Mouse (Mus musculus): ENCODE data around the gene Abhd17a. TPM values are rescaled to one million over a fixed set of nuclear protein-coding genes. Genes with fewer than 3 reads are reported as not detected.

Gene Abhd17a
- polyA plus RNA-seq, 1 experiment from 2014 or later = 119 TPM

GRCm38 (mm10) chr10:80584642-80585552 is 5.2 kb downstream of the Abhd17a start:
- Histone ChIP-seq H3K4me3 (ENCODE audit: low read depth, low read length) (no peak overlapping the region), H3K9me3 (ENCODE audit: control insufficient read depth, low read length) (no peaks in the 10 kb centered on the region), H3K27ac (ENCODE audit: low read depth, low read length) (no peak overlapping the region), H3K9ac (ENCODE audit: low read length) (no peak overlapping the region), H3K4me1 (ENCODE audit: control insufficient read depth, insufficient read depth, low read length) (peaks cover 14% of the 10 kb centered on the region), H3K27me3 (ENCODE audit: control insufficient read depth, insufficient read depth, low read length) (no peaks in the 10 kb centered on the region), H3K36me3 (ENCODE audit: control insufficient read depth, insufficient read depth, low read length) (peaks cover 2% of the 10 kb centered on the region), H3K4me2 (ENCODE audit: low read depth) (no peak overlapping the region)
- no peak for DNase-seq (ENCODE audit: low spot score)
- 82% methylated on average over 12 of the region's 12 CpGs for WGBS
- ATAC-seq (ENCODE audit: insufficient read depth, low FRiP score, low TSS enrichment) = no peak

- H3K4me1 ChIP-seq (ENCODE audit: control insufficient read depth, insufficient read depth, low read length) = peaks cover 9% of the 10 kb centered on the region
- ATAC-seq (ENCODE audit: insufficient read depth, low FRiP score, low TSS enrichment) (no peak), DNase-seq (ENCODE audit: low spot score) (no peak)
- H3K9ac ChIP-seq (ENCODE audit: low read length) = no peak overlapping the region
- no peak overlapping the region for H3K4me2 ChIP-seq (ENCODE audit: low read depth)
- H3K36me3 ChIP-seq (ENCODE audit: control insufficient read depth, insufficient read depth, low read length) = peaks cover 2% of the 10 kb centered on the region
- H3K27ac ChIP-seq (ENCODE audit: low read depth, low read length) = no peak overlapping the region
- H3K9me3 ChIP-seq (ENCODE audit: control insufficient read depth, low read length) = no peaks in the 10 kb centered on the region
- H3K4me3 ChIP-seq (ENCODE audit: low read depth, low read length) = no peak overlapping the region
- 72% methylated on average over 12 of the region's 12 CpGs for WGBS
- H3K27me3 ChIP-seq (ENCODE audit: control insufficient read depth, insufficient read depth, low read length) = no peaks in the 10 kb centered on the region
These were observed 6.1 kb downstream of the Abhd17a start for GRCm38 (mm10) chr10:80584045-80584488.

GRCm38 (mm10) chr10:80583047-80583446 is 7.1 kb downstream of the Abhd17a start:
- DNase-seq (ENCODE audit: low spot score) (no peak), ATAC-seq (ENCODE audit: insufficient read depth, low FRiP score, low TSS enrichment) (no peak)
- Histone ChIP-seq H3K4me1 (ENCODE audit: control insufficient read depth, insufficient read depth, low read length) (peaks cover 2% of the 10 kb centered on the region; the same call in 1 of the 2 replicates), H3K9me3 (ENCODE audit: control insufficient read depth, low read length) (no peaks in the 10 kb centered on the region), H3K9ac (ENCODE audit: low read length) (no peak overlapping the region), H3K27ac (ENCODE audit: low read depth, low read length) (no peak overlapping the region), H3K27me3 (ENCODE audit: control insufficient read depth, insufficient read depth, low read length) (no peaks in the 10 kb centered on the region), H3K4me2 (ENCODE audit: low read depth) (no peak overlapping the region), H3K36me3 (ENCODE audit: control insufficient read depth, insufficient read depth, low read length) (peaks cover 2% of the 10 kb centered on the region), H3K4me3 (ENCODE audit: low read depth, low read length) (no peak overlapping the region)
- WGBS = 89% methylated on average over 5 of the region's 5 CpGs

- H3K27ac ChIP-seq (ENCODE audit: low read depth, low read length) = no peak overlapping the region
- WGBS = 8% methylated on average over 8 of the region's 8 CpGs
These were observed 11.2 kb downstream of the Abhd17a start for GRCm38 (mm10) chr10:80578911-80579310.

GRCm38 (mm10) chr10:80578131-80578750 is 11.9 kb downstream of the Abhd17a start:
- Histone ChIP-seq H3K9ac (ENCODE audit: low read length) (peak overlapping the region; percentile 74), H3K27me3 (ENCODE audit: control insufficient read depth, insufficient read depth, low read length) (no peaks in the 10 kb centered on the region), H3K4me2 (ENCODE audit: low read depth) (peak overlapping the region; percentile 98), H3K4me1 (ENCODE audit: control insufficient read depth, insufficient read depth, low read length) (peaks cover 11% of the 10 kb centered on the region), H3K4me3 (ENCODE audit: low read depth, low read length) (peak overlapping the region; percentile 78), H3K36me3 (ENCODE audit: control insufficient read depth, insufficient read depth, low read length) (no peaks in the 10 kb centered on the region), H3K27ac (ENCODE audit: low read depth, low read length) (peak overlapping the region; percentile 21), H3K9me3 (ENCODE audit: control insufficient read depth, low read length) (no peaks in the 10 kb centered on the region)
- peak; percentile 86 for DNase-seq (ENCODE audit: low spot score)
- WGBS = under 1% methylated on average over 29 of the region's 29 CpGs
- ATAC-seq (ENCODE audit: insufficient read depth, low FRiP score, low TSS enrichment) = peak; percentile 48

More at GRCm38 (mm10) chr10:80578911-80579310, 11.2 kb downstream of the Abhd17a start:
- peak overlapping the region; percentile 78; the same call in 1 of the 2 replicates for H3K4me3 ChIP-seq (ENCODE audit: low read depth, low read length)
- peak overlapping the region; percentile 98 for H3K4me2 ChIP-seq (ENCODE audit: low read depth)
- ATAC-seq (ENCODE audit: insufficient read depth, low FRiP score, low TSS enrichment) (no peak), DNase-seq (ENCODE audit: low spot score) (no peak)
- H3K4me1 ChIP-seq (ENCODE audit: control insufficient read depth, insufficient read depth, low read length) = peaks cover 8% of the 10 kb centered on the region
- no peaks in the 10 kb centered on the region for H3K9me3 ChIP-seq (ENCODE audit: control insufficient read depth, low read length)
- no peaks in the 10 kb centered on the region for H3K27me3 ChIP-seq (ENCODE audit: control insufficient read depth, insufficient read depth, low read length)
- no peaks in the 10 kb centered on the region for H3K36me3 ChIP-seq (ENCODE audit: control insufficient read depth, insufficient read depth, low read length)
- H3K9ac ChIP-seq (ENCODE audit: low read length) = no peak overlapping the region

GRCm38 (mm10) chr10:80577195-80578130 is 12.7 kb downstream of the Abhd17a start, which contains the start of gene Klf16:
Klf16 (minus strand) TSS chr10:80577321.
- peak within 1 kb of the TSS; percentile 74 for H3K9ac ChIP-seq (ENCODE audit: low read length)
- ATAC-seq (ENCODE audit: insufficient read depth, low FRiP score, low TSS enrichment) (peak; percentile 82), DNase-seq (ENCODE audit: low spot score) (peak; percentile 95)
- no peaks in the 10 kb centered on the region for H3K27me3 ChIP-seq (ENCODE audit: control insufficient read depth, insufficient read depth, low read length)
- peak within 1 kb of the TSS; percentile 21 for H3K27ac ChIP-seq (ENCODE audit: low read depth, low read length)
- under 1% methylated on average over 63 of the region's 97 CpGs for WGBS
- H3K9me3 ChIP-seq (ENCODE audit: control insufficient read depth, low read length) = no peaks in the 10 kb centered on the region
- H3K36me3 ChIP-seq (ENCODE audit: control insufficient read depth, insufficient read depth, low read length) = no peaks in the 10 kb centered on the region
- peaks cover 11% of the 10 kb centered on the region for H3K4me1 ChIP-seq (ENCODE audit: control insufficient read depth, insufficient read depth, low read length)
- H3K4me2 ChIP-seq (ENCODE audit: low read depth) = peak within 1 kb of the TSS; percentile 98
- H3K4me3 ChIP-seq (ENCODE audit: low read depth, low read length) = peak within 1 kb of the TSS; percentile 78

GRCm38 (mm10) chr10:80576351-80577194 is 13.6 kb downstream of the Abhd17a start:
- Histone ChIP-seq H3K4me3 (ENCODE audit: low read depth, low read length) (peak overlapping the region; percentile 78), H3K4me1 (ENCODE audit: control insufficient read depth, insufficient read depth, low read length) (peaks cover 12% of the 10 kb centered on the region), H3K9ac (ENCODE audit: low read length) (peak overlapping the region; percentile 74), H3K36me3 (ENCODE audit: control insufficient read depth, insufficient read depth, low read length) (no peaks in the 10 kb centered on the region), H3K27ac (ENCODE audit: low read depth, low read length) (peak overlapping the region; percentile 21), H3K9me3 (ENCODE audit: control insufficient read depth, low read length) (no peaks in the 10 kb centered on the region), H3K27me3 (ENCODE audit: control insufficient read depth, insufficient read depth, low read length) (no peaks in the 10 kb centered on the region), H3K4me2 (ENCODE audit: low read depth) (peak overlapping the region; percentile 98)
- peak; percentile 3; the same call in 1 of the 2 replicates for ATAC-seq (ENCODE audit: insufficient read depth, low FRiP score, low TSS enrichment)
- under 1% methylated on average over 49 of the region's 96 CpGs for WGBS
- peak; percentile 52 for DNase-seq (ENCODE audit: low spot score)

Measured in neural tube, embryonic 11.5 days (tissue).